Mouse (Mus musculus): ENCODE results near the gene Cpne6.

GRCm38 (mm10) chr14:55496761-55497448 is 13.3 kb upstream of the Cpne6 start:
- TF ChIP-seq USF1 (IDR thresholded peaks at IDR 0.05; ENCODE audit: low read depth): no peak
- no peak for TF ChIP-seq POLR2A (IDR thresholded peaks at IDR 0.05; ENCODE audit: insufficient read length, low read depth)
- no peak for TF ChIP-seq CEBPB (IDR thresholded peaks at IDR 0.05; ENCODE audit: insufficient read depth, poor library complexity, severe bottlenecking)
- TF ChIP-seq POLR2AphosphoS2 (IDR thresholded peaks at IDR 0.05; ENCODE audit: insufficient read length, low read depth): no peak
- no peak for TF ChIP-seq E2F4 (IDR thresholded peaks at IDR 0.05; ENCODE audit: insufficient read depth)
- TF ChIP-seq MYOG (IDR thresholded peaks at IDR 0.05; ENCODE audit: control insufficient read depth in 1 of 3, insufficient read depth in 1 of 3, insufficient read length in 2 of 3, low read depth in 2 of 3): no peak
- no peak for TF ChIP-seq MAX (IDR thresholded peaks at IDR 0.05; ENCODE audit: low read depth)
- no peak for TF ChIP-seq MYOD1 (IDR thresholded peaks at IDR 0.05; ENCODE audit: control insufficient read depth in 1 of 3, insufficient read length in 2 of 3, low read depth in 2 of 3)
- TF ChIP-seq TCF3 (IDR thresholded peaks at IDR 0.05; ENCODE audit: insufficient read length, low read depth): no peak
- no peak for TF ChIP-seq TCF12 (IDR thresholded peaks at IDR 0.05; ENCODE audit: insufficient read depth, poor library complexity, severe bottlenecking)
- no peak for TF ChIP-seq REST (IDR thresholded peaks at IDR 0.05; ENCODE audit: insufficient read depth, insufficient read length)
